Mouse (Mus musculus) megakaryocyte, embryonic 14.5 days (primary cell): Measurements from ENCODE around the gene Commd3.

Experiments used
- FLI1 ChIP-seq: IDR thresholded peaks from 2 replicates; pipeline ENCODE4 v1.6.1; 2012; ENCODE audit warnings: low read length, inconsistent platforms, mixed read lengths
- GATA1 ChIP-seq: IDR thresholded peaks from 3 replicates; pipeline ENCODE4 v1.6.1; 2012; ENCODE audit warnings: mixed read lengths, low read length, inconsistent platforms, borderline replicate concordance

DNA sequence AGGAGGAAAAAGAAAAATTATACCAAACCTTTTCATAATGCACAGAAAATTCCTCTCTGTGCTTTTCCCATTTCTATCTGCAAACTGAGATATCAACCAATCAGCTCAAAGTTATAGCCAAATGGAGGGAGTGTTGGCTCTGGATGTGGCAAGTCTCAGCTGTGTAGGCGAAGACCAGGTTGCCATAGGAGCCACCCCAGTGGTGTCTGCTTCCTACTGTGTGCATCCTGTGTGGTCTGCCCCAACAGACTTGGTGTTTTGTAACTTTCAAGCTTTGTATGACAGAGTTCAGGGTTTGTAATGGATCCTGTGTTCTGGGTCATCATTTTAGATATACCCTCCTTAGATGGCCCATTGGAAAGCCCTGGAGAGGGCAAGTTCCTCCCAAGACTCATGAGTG is 52.3 kb downstream of the Commd3 start:
- TF ChIP-seq FLI1 = no peak
- no peak for TF ChIP-seq GATA1
